Mouse (Mus musculus): ENCODE data around the gene 4933407L21Rik. TPM values are rescaled to one million over a fixed set of nuclear protein-coding genes. Genes with fewer than 3 reads are reported as not detected.

4933407L21Rik gene
- polyA plus RNA-seq, 1 experiment from 2014 or later = not detected

DNA sequence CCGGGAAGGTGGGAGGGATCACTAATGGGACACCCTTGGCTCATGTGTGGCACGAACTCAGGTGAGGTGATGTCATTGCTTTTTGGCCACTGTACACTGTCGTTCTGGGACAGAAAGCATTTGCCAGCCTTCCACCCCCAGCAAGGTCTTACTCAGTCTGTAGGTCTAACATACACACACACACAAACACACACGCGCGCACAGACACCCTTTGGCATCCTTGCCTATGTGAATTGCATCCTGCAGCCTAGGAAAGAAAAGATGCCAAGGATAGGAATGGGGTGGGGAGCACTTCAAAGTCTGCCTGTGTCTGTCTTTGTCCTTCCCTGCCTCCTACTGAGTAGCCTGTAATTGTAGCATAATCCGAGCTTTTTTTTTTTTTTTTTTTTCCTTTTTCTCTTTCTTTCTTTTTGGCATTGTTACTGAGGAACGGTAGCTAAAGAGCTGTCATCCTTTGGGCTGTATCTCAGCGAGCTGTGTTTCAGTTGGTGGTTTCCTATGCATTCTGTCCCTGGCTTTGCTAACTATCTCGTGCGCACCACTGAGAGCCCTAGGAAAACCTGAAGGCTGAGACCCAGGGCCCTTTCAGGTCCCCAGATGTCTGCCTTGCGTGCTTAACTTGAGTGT is 29.4 kb upstream of the 4933407L21Rik start:
- no peak for ATAC-seq (ENCODE audit: insufficient number of reproducible peaks, low FRiP score)
- H3K4me2 ChIP-seq = peak overlapping the region; percentile 72; the same call in 1 of the 2 replicates
- no peaks in the 10 kb centered on the region for H3K9me3 ChIP-seq (replicated peaks)
- no peak overlapping the region for H3K4me3 ChIP-seq
- no peaks in the 10 kb centered on the region for H3K27me3 ChIP-seq (replicated peaks)
- peaks cover 11% of the 10 kb centered on the region for H3K36me3 ChIP-seq
- peak overlapping the region; percentile 45; the same call in 1 of the 2 replicates for H3K9ac ChIP-seq
- WGBS = 60% methylated on average over 12 of the region's 12 CpGs
- peak overlapping the region; percentile 29; the same call in 1 of the 2 replicates for H3K27ac ChIP-seq (ENCODE audit: poor library complexity, severe bottlenecking)
- peaks cover 82% of the 10 kb centered on the region for H3K4me1 ChIP-seq (replicated peaks)

DNA sequence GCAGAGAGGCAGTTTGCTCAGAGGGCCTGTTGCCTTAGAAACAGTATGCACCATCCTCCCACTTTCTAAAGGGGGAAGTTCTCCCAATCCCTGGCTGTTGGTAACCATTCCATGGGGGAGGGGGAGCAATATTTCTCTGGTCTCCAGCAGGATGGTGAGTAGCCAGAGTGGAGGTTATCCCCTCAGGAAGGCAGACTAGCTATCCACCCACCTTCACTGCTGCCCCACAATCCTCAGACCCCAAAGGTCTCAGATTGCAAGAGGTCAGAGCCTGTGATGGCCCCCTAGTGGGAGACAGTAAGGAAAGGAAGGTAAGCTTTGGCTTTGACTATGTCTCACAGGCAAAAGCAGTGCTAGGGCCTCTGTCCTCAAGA is 28.9 kb upstream of the 4933407L21Rik start:
- Histone ChIP-seq H3K9me3 (replicated peaks) (no peaks in the 10 kb centered on the region), H3K36me3 (peaks cover 16% of the 10 kb centered on the region), H3K4me2 (peak overlapping the region; percentile 3; the same call in 1 of the 2 replicates), H3K27me3 (replicated peaks) (no peaks in the 10 kb centered on the region), H3K4me1 (replicated peaks) (peaks cover 79% of the 10 kb centered on the region), H3K4me3 (no peak overlapping the region), H3K9ac (no peak overlapping the region), H3K27ac (ENCODE audit: poor library complexity, severe bottlenecking) (no peak overlapping the region)
- ATAC-seq (ENCODE audit: insufficient number of reproducible peaks, low FRiP score) = no peak

- Histone ChIP-seq H3K9me3 (replicated peaks) (no peaks in the 10 kb centered on the region), H3K9ac (0 out of 2 replicates have a peak overlapping the region, but pooled peaks have one; percentile 7), H3K27ac (ENCODE audit: poor library complexity, severe bottlenecking) (peak overlapping the region; percentile 74), H3K27me3 (replicated peaks) (no peaks in the 10 kb centered on the region), H3K4me2 (peak overlapping the region; percentile 27; the same call in 1 of the 2 replicates), H3K4me1 (replicated peaks) (peaks cover 84% of the 10 kb centered on the region), H3K36me3 (peaks cover 28% of the 10 kb centered on the region), H3K4me3 (no peak overlapping the region)
- ATAC-seq (ENCODE audit: insufficient number of reproducible peaks, low FRiP score) = no peak
- WGBS = 54% methylated on average over 7 of the region's 7 CpGs
Measured at GRCm38 (mm10) chr1:85900521-85901333, 27.6 kb upstream of the 4933407L21Rik start.

DNA sequence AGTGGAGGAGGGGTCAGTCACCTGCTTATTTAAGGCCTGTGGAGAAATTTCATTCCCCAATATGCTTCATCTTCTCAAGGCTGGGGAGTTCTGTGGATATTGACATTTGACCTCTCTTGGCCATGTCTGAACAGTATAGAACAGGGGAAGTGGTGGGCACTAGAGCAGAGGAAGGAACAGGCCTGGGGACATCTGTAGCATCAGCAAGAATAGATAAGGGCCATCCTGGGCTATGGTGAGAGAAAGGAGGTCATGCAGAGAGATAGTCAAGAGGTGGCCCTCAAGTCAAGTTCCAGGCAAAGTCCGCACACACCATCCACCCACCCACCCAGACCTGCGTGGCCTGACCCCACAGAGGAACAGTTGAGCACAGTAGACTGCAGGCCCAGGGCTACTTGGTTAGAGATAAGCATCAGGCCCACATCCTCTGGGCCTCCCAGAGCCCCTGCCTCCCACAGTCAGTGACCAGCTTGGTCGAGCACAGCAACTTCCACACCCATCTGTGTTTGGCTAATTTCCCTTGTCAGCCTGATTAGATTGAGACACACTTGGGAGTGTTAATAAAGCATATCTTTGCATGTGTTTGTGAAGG is 26.7 kb upstream of the 4933407L21Rik start:
- peak; percentile 54 for ATAC-seq (ENCODE audit: insufficient number of reproducible peaks, low FRiP score)
- H3K9ac ChIP-seq = no peak overlapping the region
- peak overlapping the region; percentile 74 for H3K27ac ChIP-seq (ENCODE audit: poor library complexity, severe bottlenecking)

GRCm38 (mm10) chr1:85902108-85902561 is 26.1 kb upstream of the 4933407L21Rik start:
- H3K4me1 ChIP-seq (replicated peaks) = peaks cover 83% of the 10 kb centered on the region
- peak overlapping the region; percentile 27; the same call in 1 of the 2 replicates for H3K4me2 ChIP-seq
- H3K4me3 ChIP-seq = no peak overlapping the region
- peak overlapping the region; percentile 74; the same call in 1 of the 2 replicates for H3K27ac ChIP-seq (ENCODE audit: poor library complexity, severe bottlenecking)
- no peak overlapping the region; the same call in 1 of the 2 replicates for H3K9ac ChIP-seq
- peak; percentile 64 for ATAC-seq (ENCODE audit: insufficient number of reproducible peaks, low FRiP score)
- no peaks in the 10 kb centered on the region for H3K9me3 ChIP-seq (replicated peaks)
- peaks cover 42% of the 10 kb centered on the region for H3K36me3 ChIP-seq
- no peaks in the 10 kb centered on the region for H3K27me3 ChIP-seq (replicated peaks)
- WGBS = 13% methylated on average over 7 of the region's 7 CpGs

More for the DNA sequence above, 26.7 kb upstream of the 4933407L21Rik start:
- Histone ChIP-seq H3K27me3 (replicated peaks) (no peaks in the 10 kb centered on the region), H3K36me3 (peaks cover 37% of the 10 kb centered on the region), H3K4me2 (peak overlapping the region; percentile 27; the same call in 1 of the 2 replicates), H3K4me3 (no peak overlapping the region), H3K9me3 (replicated peaks) (no peaks in the 10 kb centered on the region), H3K4me1 (replicated peaks) (peaks cover 84% of the 10 kb centered on the region)
- 22% methylated on average over 3 of the region's 3 CpGs for WGBS

DNA sequence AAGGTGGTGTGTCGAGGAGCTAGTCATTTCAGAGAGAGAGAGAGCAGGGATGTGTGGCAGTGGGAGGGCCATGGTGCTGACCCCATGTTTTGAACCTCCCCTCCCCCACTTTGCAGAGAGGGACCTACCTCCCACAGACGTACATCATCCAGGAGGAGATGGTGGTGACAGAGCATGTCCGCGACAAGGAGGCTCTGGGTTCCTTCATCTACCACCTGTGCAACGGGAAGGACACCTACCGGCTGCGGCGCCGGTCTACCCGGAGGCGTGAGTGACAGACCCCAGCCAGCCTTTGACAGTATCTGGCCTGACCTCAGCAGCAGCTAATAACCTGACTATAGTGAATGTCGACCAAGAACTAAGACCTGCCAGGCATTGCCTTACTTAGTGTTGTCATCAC is 21.4 kb upstream of the 4933407L21Rik start:
- H3K9me3 ChIP-seq (replicated peaks) = no peaks in the 10 kb centered on the region; the same call in 1 of the 2 replicates
- peaks cover 64% of the 10 kb centered on the region for H3K36me3 ChIP-seq
- H3K4me1 ChIP-seq (replicated peaks) = peaks cover 58% of the 10 kb centered on the region
- ATAC-seq (ENCODE audit: insufficient number of reproducible peaks, low FRiP score) = peak; percentile 67
- H3K4me3 ChIP-seq = no peak overlapping the region
- H3K27me3 ChIP-seq (replicated peaks) = no peaks in the 10 kb centered on the region
- H3K27ac ChIP-seq (ENCODE audit: poor library complexity, severe bottlenecking) = peak overlapping the region; percentile 45; the same call in 1 of the 2 replicates
- no peak overlapping the region for H3K9ac ChIP-seq
- 40% methylated on average over 12 of the region's 12 CpGs for WGBS
- H3K4me2 ChIP-seq = no peak overlapping the region

DNA sequence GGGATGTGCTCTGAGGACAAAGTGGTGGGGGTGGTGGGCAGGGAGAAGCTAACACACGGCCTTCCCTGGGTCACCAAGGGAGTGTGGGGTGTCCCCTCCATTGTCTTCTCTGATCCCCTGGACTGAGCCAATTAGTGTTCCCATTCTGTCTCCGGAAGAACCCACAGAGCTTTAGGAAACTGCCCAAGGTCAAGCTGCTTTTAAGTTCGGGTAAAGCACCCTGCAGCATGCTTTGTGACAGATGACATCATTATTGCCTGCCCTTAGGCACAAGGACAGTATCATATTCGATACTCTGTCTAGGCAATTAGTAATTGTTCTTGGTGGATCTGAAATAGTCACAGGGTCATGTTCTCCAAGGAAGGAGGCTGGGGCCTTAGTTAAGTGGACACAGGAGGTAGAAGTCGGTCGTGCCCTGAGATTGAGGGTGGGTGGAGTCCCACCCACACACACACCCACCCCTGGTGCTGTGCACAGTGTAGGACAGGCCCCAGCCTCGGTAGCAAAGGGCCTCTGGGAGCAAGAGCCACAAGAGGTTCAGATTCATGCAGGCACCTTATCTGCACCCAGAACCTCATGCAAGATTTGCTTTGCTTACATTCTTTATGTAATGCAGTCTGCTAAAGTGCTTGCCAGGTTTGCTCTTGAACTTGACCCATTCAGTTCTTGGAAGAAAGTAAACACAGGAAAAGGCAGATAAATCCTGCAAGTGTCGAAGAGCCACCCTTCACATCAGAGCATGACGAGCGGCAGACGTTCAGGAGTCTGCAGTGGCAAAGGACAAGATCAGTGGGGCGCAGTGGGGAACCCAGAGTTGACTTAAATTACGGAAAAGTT is 19.3 kb upstream of the 4933407L21Rik start:
- Histone ChIP-seq H3K4me3 (no peak overlapping the region), H3K9me3 (replicated peaks) (no peaks in the 10 kb centered on the region; the same call in 1 of the 2 replicates), H3K4me1 (replicated peaks) (peaks cover 42% of the 10 kb centered on the region), H3K4me2 (no peak overlapping the region), H3K27ac (ENCODE audit: poor library complexity, severe bottlenecking) (peak overlapping the region; percentile 63; the same call in 1 of the 2 replicates), H3K36me3 (peaks cover 52% of the 10 kb centered on the region), H3K27me3 (replicated peaks) (no peaks in the 10 kb centered on the region), H3K9ac (no peak overlapping the region)
- 35% methylated on average over 13 of the region's 13 CpGs for WGBS
- 0 out of 2 replicates have a peak, but pooled peaks have one; percentile 34 for ATAC-seq (ENCODE audit: insufficient number of reproducible peaks, low FRiP score)

DNA sequence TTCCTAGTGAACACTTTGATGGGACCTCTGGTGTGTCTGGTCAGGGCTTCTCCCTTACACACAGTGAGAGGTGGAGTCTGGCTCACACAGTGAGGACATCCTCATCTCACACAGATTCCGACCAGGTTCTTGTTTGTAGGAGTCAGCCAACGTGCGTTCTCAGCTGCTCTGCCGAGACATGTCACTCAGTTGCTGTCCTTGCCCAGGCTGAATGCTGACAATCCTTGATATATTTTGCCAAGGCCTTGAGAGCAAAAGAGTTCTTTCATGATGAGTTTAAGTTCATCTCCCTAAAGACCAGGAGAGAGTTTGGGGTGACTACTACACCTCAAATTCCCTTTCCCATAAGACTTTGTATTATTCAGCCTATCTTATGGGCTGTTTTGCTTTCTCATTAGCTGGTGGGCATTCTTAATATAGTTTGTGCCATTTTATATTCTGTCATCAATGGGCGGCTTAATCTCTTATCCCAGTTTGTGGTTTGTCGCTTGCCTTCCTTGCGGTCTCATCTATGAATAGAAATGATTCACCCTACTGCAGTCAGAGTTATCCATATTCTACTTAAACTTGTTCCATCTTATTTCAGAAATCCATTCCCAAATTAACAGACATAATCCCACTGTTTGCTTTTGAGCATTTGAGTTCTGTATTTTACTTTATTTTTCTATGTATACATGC is 15.1 kb upstream of the 4933407L21Rik start:
- WGBS = 79% methylated on average over 7 of the region's 7 CpGs
- Histone ChIP-seq H3K4me2 (no peak overlapping the region), H3K36me3 (peaks cover 11% of the 10 kb centered on the region), H3K27me3 (replicated peaks) (no peaks in the 10 kb centered on the region), H3K9me3 (replicated peaks) (no peaks in the 10 kb centered on the region; the same call in 1 of the 2 replicates), H3K4me1 (replicated peaks) (peaks cover 14% of the 10 kb centered on the region), H3K4me3 (no peak overlapping the region), H3K27ac (ENCODE audit: poor library complexity, severe bottlenecking) (no peak overlapping the region), H3K9ac (no peak overlapping the region)
- no peak for ATAC-seq (ENCODE audit: insufficient number of reproducible peaks, low FRiP score)

GRCm38 (mm10) chr1:85915890-85916289 is 12.4 kb upstream of the 4933407L21Rik start:
- Histone ChIP-seq H3K4me1 (replicated peaks) (0 out of 2 replicates have a peak, but pooled peaks cover 3% of the 10 kb centered on the region), H3K27me3 (replicated peaks) (no peaks in the 10 kb centered on the region), H3K9me3 (replicated peaks) (peaks cover 5% of the 10 kb centered on the region; the same call in 1 of the 2 replicates), H3K27ac (ENCODE audit: poor library complexity, severe bottlenecking) (no peak overlapping the region), H3K4me2 (no peak overlapping the region), H3K4me3 (no peak overlapping the region), H3K36me3 (peaks cover 3% of the 10 kb centered on the region; the same call in 1 of the 2 replicates), H3K9ac (no peak overlapping the region)
- no peak for ATAC-seq (ENCODE audit: insufficient number of reproducible peaks, low FRiP score)
